Mouse (Mus musculus) cortical plate, adult 2 months (tissue): ENCODE measurements around the gene Nhlrc3. TPM values are rescaled to one million over a fixed set of nuclear protein-coding genes. Genes with fewer than 3 reads are reported as not detected.

Source experiments
- H3K27ac ChIP-seq: fragments of 200-500 bp; 2 replicates; pipeline ENCODE4 v1.5.1; 2012; ENCODE audit warnings: low read length, control low read depth, inconsistent platforms; ENCODE audit not compliant: insufficient read depth
- H3K4me1 ChIP-seq: fragments of 200-500 bp; 2 replicates; pipeline ENCODE4 v1.6.1; 2011; ENCODE audit warnings: low read length; ENCODE audit not compliant: control insufficient read depth, insufficient read depth
- H3K4me3 ChIP-seq: fragments of 200-500 bp; 2 replicates; pipeline ENCODE4 v1.5.1; 2011; ENCODE audit warnings: mild to moderate bottlenecking, low read length, control low read depth; ENCODE audit not compliant: insufficient read depth
- CTCF ChIP-seq: fragments of 200-500 bp; IDR thresholded peaks from 2 replicates; pipeline ENCODE4 v1.5.1; 2011; ENCODE audit warnings: mild to moderate bottlenecking, control low read depth, low read length; ENCODE audit not compliant: insufficient read depth; ENCODE audit errors: extremely low read depth
- POLR2A ChIP-seq: fragments of 200-500 bp; IDR thresholded peaks from 2 replicates; pipeline ENCODE4 v1.6.1; 2011; ENCODE audit warnings: mild to moderate bottlenecking, low read length, control low read depth; ENCODE audit not compliant: insufficient read depth; ENCODE audit errors: extremely low read depth
- polyA plus RNA-seq: library from polyadenylated mRNA; depleted of rRNA; stranded (reverse); fragments of >200 nt; gene quantifications from 2 replicates; pipeline ENCODE4 v1.2.3, GENCODE M21; 2012; rRNA removed

Nhlrc3 gene
- polyA plus RNA-seq = 7.5 and 8.2 TPM in 2 replicates

- Histone ChIP-seq H3K4me1 (peaks cover 2% of the 10 kb centered on the region; the same call in 1 of the 2 replicates), H3K27ac (peak within 1 kb of the TSS; percentile 99), H3K4me3 (peak within 1 kb of the TSS; percentile 86)
- no peak for TF ChIP-seq CTCF
- 0 out of 2 replicates have a peak, but pooled peaks have one; percentile 45 for TF ChIP-seq POLR2A
Measured at GRCm38 (mm10) chr3:53463046-53463764, at the start of gene Nhlrc3, which contains the start of gene Proser1. TSS of gene Nhlrc3 (minus strand) at chr3:53463332. TSS of gene Proser1 (plus strand) at chr3:53463666.

GRCm38 (mm10) chr3:53502428-53502827 lies 39.3 kb upstream of the Nhlrc3 start:
- TF ChIP-seq POLR2A (no peak), CTCF (peak; percentile 41)
- Histone ChIP-seq H3K4me3 (no peak overlapping the region), H3K27ac (no peak overlapping the region), H3K4me1 (no peaks in the 10 kb centered on the region)

- no peak overlapping the region for H3K27ac ChIP-seq
- no peaks in the 10 kb centered on the region for H3K4me1 ChIP-seq
- no peak overlapping the region for H3K4me3 ChIP-seq
- TF ChIP-seq CTCF (no peak), POLR2A (no peak)
Measured at GRCm38 (mm10) chr3:53498351-53498905, 35.3 kb upstream of the Nhlrc3 start.

- Histone ChIP-seq H3K4me1 (no peaks in the 10 kb centered on the region), H3K27ac (no peak within 1 kb of the TSS), H3K4me3 (no peak within 1 kb of the TSS)
- TF ChIP-seq CTCF = no peak
- TF ChIP-seq POLR2A = no peak
Measured at GRCm38 (mm10) chr3:53488353-53488752, 25.2 kb upstream of the Nhlrc3 start, which contains the start of gene Stoml3. TSS of gene Stoml3 (plus strand) at chr3:53488653.

- H3K4me1 ChIP-seq = no peaks in the 10 kb centered on the region
- H3K27ac ChIP-seq = no peak overlapping the region
- no peak for TF ChIP-seq POLR2A
- no peak for TF ChIP-seq CTCF
- H3K4me3 ChIP-seq = no peak overlapping the region
Measured at GRCm38 (mm10) chr3:53486996-53487576, 24.0 kb upstream of the Nhlrc3 start.

GRCm38 (mm10) chr3:53486561-53486960 lies 23.4 kb upstream of the Nhlrc3 start:
- TF ChIP-seq POLR2A (no peak), CTCF (no peak)
- H3K27ac ChIP-seq = no peak overlapping the region
- no peak overlapping the region for H3K4me3 ChIP-seq
- H3K4me1 ChIP-seq = no peaks in the 10 kb centered on the region

- H3K4me3 ChIP-seq = no peak overlapping the region
- H3K4me1 ChIP-seq = no peaks in the 10 kb centered on the region
- TF ChIP-seq CTCF (no peak), POLR2A (no peak)
- no peak overlapping the region for H3K27ac ChIP-seq
Measured at GRCm38 (mm10) chr3:53483414-53484059, 20.4 kb upstream of the Nhlrc3 start.

- TF ChIP-seq POLR2A (no peak), CTCF (no peak)
- no peak overlapping the region for H3K4me3 ChIP-seq
- H3K4me1 ChIP-seq = no peaks in the 10 kb centered on the region
- H3K27ac ChIP-seq = no peak overlapping the region
Measured at GRCm38 (mm10) chr3:53478419-53479046, 15.4 kb upstream of the Nhlrc3 start.

GRCm38 (mm10) chr3:53477468-53477867 lies 14.3 kb upstream of the Nhlrc3 start:
- Histone ChIP-seq H3K4me3 (no peak overlapping the region), H3K4me1 (no peaks in the 10 kb centered on the region), H3K27ac (no peak overlapping the region)
- TF ChIP-seq POLR2A (no peak), CTCF (no peak)
